Mouse (Mus musculus) hematopoietic stem cell, adult 5-6 weeks (primary cell): ENCODE measurements at regions not wholly inside any gene's neighbourhood (a gene's known extent, or its start where the extent isn't known, plus 50 kb on each side); places are given as distances from the start of the nearest gene placed in this dataset.

Experiments
- ATAC-seq, 2 experiments: fragments of 125-278 bp in 1 of 2; replicated peaks in 1 of 2; 2 replicates each; pipeline ENCODE4 v1.8.0; 2016 to 2017; ENCODE audit warnings: inconsistent platforms in 2 of 2, mild to moderate bottlenecking in 2 of 2, moderate number of reproducible peaks in 2 of 2, low read depth in 1 of 2, moderate TSS enrichment in 1 of 2; ENCODE audit not compliant: low FRiP score in 2 of 2, poor library complexity in 2 of 2, severe bottlenecking in 2 of 2, insufficient read depth in 1 of 2, low TSS enrichment in 1 of 2

GRCm38 (mm10) chr14:25228321-25229047 is 230.5 kb upstream of the Zmiz1 start:
- no peak for ATAC-seq

DNA sequence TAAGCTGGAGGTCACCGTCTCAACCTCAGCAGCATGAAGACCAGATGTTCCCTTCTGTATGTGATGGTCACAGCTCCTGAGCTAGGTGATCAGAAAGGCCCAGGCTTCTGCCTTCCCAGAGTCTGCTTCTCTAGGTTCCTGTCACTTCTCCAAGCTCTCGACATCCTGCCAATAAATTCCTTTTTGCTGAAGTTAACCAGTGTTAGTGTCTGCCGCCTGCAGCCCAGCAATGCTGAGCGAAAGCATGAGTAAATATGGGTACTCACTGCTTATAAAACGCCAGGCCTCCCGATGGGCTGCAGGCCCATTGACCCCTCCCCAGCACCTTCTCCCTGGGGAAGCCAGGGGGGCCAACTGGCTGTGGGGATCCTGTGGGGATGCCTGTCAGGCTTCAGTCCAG is 229.4 kb upstream of the Zmiz1 start:
- no peak for ATAC-seq

GRCm38 (mm10) chr14:25231881-25232280 is 227.1 kb upstream of the Zmiz1 start:
- ATAC-seq: 0 out of 4 replicates have a peak, but pooled peaks of 1 of the 2 experiments have one; percentile 12

DNA sequence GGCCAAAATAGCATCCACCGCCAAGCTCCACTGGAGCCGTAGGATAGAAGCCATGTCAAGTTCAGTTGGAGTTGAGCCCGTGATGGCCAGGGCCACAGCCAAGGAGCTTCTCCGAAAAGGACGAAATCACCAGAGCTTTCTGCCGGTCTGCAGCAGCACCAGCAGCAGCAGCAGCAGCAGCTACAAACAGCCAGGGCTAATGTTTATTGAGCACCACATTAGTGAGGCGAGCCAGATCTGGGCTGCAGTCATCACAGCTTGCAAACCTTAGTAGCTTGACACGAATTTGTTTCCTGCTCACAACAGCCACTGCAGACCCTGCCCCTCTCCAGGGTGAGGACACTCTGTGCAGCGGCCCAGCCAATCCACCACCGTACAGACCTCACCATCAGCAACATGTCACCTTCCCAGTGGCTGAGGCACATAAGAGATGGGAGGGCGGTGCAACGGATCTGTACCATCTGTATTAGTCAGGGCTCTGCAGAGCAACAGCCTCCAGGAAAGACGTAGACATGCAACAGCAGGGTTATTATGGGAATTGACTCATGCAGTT is 222.5 kb upstream of the Zmiz1 start:
- ATAC-seq: no peak

DNA sequence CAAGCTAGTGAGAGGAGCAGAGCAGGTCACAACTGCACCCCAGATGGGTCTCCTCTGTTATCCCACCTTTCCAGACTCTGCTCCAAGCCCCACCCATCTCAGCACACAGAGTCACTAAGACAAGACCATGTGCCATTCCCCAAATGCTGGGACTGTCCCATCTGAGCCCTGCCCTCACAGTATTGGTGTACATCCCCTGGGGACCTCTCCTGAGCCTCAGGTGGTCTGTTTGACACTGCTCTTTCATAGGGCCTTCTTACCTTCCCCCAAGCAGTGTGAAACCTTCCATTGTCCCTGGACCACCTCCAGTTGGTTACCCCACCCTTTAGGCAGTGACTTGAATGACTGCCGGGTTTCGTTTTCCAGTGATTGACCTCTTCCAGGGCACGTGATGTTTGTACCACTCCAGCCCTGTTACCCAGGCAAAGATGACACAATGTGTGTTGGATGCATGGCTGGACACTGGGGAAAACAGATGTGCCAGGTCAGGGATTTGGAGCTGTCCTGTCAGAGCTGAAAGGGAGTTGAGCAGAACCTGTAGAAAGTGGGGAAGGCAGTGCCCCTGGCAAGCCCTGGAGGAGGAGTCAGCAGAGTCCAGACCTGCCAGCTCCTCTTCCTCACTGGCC is 219.5 kb upstream of the Zmiz1 start:
- no peak for ATAC-seq

DNA sequence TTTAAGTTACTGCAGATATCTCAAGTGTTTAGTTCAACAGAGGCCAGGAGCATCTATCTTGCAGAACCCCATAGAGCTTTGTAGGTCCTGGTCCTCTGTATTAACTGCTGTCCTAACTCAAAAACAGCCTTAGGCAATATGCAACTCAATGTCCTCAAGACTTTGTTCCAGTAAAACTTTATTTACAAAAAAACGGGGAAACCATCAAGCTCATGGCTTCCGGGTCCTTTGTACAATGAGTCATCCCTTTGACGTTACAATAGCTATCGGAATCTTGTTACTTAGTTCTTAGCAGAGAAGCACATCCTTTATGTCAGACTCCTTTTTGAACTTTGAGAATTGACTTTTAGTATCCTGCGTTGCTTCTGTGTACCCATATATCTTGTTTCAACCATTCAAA is 216.2 kb upstream of the Zmiz1 start:
- ATAC-seq: no peak

GRCm38 (mm10) chr14:25243289-25243688 is 215.7 kb upstream of the Zmiz1 start:
- peak; percentile 22 to 37; a peak in 1 of 4 replicates for ATAC-seq

DNA sequence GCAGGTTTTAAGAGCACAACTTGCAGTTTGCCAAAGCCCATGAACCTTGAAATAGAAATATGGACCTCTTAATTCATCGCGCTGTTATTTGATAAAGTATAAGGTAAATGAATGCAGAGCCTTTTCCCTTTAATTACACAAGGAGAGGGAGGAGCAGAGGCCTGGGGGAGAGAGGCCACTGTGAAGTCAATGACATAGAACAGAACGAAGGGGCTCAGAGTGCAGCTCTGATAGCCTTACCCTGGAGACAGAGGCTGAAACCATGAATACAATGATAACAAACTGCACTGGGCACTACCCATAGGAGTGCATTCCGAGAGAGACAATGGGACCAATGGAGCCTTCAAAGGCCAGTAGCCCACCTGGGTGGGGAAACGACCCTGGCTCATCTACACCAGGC is 215.3 kb upstream of the Zmiz1 start:
- ATAC-seq: no peak

DNA sequence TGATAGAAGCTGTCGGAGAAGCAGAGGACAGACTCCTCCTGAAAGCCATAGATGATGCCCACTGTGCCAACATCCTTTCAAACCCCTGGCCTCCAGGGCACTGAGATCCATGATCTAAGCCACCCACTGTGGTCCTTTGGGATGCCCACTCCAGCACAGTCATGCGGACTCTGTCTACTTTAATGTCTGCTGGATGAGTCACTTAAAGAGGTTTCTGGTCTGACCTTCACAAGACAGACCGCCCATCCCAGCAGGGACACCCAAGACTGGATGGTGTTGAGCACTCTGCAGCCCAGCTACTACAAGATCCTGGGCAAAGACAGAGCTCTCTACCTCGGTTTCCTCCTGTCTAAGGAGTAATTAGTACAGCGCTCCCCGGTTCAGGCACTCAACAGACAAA is 214.1 kb upstream of the Zmiz1 start:
- ATAC-seq: no peak

GRCm38 (mm10) chr14:25245691-25246090 is 213.3 kb upstream of the Zmiz1 start:
- ATAC-seq: no peak

GRCm38 (mm10) chr14:25248941-25249340 is 210.0 kb upstream of the Zmiz1 start:
- ATAC-seq: no peak

DNA sequence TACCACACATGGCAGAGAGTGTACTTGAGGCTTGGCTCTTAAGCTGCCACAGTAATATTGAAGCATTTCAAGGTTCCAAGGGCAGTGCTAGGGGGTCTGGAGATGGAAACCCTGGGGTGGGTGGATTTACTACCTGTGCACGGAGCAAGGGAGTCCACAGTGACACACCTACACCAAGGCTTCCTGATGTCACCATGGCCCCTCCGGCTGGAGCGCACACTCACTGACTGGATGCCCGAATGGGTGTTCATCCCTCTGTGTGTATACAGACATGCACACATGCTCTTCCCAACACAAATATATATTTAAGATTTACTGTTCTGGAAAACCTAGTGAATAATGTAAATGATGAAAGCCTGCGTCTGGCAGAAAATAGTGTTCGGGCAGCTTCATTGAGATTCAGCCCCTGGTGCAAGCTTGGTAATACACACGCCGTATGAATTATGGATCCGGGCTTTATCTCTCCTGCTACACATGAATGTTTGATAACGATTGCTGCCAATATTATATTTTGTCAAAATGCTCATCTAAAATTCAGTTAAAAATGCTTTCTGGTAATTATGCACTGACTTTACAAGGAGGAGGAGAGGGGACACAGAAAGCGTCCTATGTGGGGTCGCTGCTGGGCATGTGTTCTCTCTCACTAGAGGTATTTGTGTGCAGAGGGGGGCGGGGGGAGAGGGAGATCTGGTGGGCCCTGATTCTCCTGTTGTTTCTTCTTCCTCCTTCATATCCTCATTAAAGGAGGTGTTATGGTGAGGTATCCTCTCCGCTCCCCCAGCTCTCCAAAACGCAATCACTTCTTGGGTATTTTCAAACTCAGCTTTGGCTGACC is 205.8 kb upstream of the Zmiz1 start:
- ATAC-seq: no peak

DNA sequence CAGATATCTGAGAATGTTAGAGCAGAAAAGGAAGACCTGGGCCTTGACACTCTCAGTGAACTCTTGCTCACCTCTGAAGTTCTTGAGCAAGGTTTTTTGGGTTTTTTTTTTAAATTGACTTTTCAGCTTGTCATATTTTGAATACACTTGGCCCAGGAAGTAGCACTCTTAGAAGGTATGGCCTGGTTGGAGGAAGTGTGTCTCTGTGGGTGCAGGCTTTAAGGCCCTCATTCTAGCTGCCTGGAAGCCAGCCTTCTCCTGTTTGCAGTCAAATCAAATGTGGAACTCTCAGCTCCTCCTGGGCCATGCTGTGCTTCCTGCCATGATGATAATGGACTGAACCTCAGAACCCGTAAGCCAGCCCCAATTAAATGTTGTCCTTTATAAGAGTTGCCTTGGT is 195.9 kb upstream of the Zmiz1 start:
- ATAC-seq: no peak

DNA sequence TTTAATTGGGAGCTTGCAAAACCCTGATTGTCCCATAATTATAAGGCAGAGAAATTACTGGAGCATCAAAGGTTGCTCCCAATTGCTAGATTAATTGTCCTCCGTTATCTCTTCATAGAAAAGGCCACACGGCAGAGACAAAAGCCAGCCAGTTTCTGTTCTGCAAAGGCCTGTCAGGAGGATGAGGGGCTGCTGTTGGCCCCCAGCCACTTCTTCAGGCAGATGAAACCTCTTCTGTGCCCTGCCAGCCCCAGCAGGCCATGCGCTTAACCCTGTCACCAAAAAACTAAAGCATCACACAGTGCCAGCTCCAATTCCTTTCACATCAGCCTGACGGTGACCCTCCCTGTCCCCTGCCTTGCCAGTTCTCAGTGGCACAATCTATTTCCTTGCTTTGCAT is 192.1 kb upstream of the Zmiz1 start:
- ATAC-seq: no peak

GRCm38 (mm10) chr14:25268090-25268631 is 190.8 kb upstream of the Zmiz1 start:
- ATAC-seq: no peak

DNA sequence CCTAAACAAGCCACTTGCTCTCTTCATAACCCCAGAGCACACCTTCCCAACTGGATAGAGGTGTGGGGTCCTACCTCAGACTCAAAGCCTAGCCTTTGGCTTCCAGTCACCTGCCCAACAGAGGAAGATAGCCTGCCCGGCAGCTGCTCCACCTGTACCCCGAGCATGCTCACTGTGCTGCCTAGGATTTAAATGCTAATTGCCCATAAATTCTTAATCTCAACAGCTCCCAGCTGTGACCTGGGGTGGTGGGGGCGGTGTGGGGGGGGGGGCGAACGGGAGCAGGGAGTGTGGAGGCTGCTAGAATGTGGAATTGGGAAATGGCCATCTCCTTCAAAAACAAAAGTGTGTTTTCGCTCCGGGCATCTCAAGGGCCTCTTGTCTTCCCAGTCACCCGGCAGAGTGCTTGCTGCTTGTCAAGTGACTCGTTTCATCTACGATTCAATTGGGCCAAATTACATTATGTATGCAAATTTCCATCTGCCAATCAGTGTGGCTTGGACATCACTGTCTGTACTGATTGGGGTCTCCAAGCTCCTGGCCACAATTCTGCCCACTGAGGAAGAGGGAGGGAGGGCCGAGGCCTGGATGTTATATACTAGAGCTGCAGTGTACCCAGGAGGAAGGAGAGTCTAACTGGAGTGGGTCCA is 188.6 kb upstream of the Zmiz1 start:
- no peak for ATAC-seq

DNA sequence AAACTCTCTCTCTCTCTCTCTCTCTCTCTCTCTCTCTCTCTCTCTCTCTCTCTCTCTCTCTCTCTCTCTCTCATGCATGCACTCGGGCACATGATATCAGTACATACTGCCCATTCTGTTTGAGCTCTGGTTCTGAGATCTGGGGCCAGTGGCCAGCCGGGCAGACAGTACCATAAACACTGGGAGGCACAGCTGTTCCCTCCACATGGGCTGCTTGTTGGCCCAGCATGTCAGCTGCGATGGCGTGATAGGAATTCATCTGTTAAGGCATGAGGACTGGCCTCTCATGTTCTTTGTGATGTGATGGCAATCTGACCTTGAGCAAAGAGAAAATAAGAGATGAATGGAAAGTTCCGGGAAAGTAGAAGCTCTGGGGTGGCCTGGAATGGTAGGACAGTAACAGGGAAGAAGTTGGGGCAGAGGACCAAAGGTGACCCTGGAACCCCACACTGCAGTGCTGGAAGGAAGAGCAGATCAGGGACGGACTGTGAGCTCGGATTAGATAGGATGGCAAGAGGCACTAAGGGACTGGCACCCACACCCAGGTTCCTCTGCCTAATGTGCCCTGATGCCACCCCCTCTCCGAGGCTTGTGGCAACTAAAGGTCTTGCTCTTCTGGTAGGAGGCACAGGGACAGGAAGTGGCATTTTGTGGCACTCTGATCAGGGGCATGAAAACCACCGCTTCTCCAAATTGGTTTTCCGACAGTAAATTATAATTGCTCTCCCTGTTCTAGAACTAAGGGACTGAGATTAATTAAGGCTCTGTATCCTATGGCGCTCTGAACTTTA is 186.4 kb upstream of the Zmiz1 start:
- ATAC-seq: peak; percentile 88
